Mouse (Mus musculus) thymus, postnatal 0 days (tissue): ENCODE measurements around the gene Lrrc7. TPM values are rescaled to one million over a fixed set of nuclear protein-coding genes. Genes with fewer than 3 reads are reported as not detected.

ENCODE experiments used
- DNase-seq: peaks from one replicate; pipeline ENCODE4 v3.0.0-alpha.2; 2015; ENCODE audit warnings: low spot score
- polyA plus RNA-seq: library from polyadenylated mRNA; unstranded; fragments of >200 nt; fragmentation: Nextera tagmentation; extraction: Ambion mirVana; gene quantifications from 2 replicates; pipeline ENCODE4 v1.2.1, GENCODE M21; 2015

Lrrc7 gene
- 0.03 TPM in 1 of 2 replicates, not detected in the other for polyA plus RNA-seq

- DNase-seq, result no peak
Measured at GRCm38 (mm10) chr3:158561987-158562360, at the start of gene Lrrc7. Gene Lrrc7 (minus strand): TSS chr3:158562221.

GRCm38 (mm10) chr3:158607065-158607464 is 45.0 kb upstream of the Lrrc7 start:
- DNase-seq, result no peak

- no peak for DNase-seq
Measured at GRCm38 (mm10) chr3:158605274-158605673, 43.3 kb upstream of the Lrrc7 start.

- no peak for DNase-seq
Measured at GRCm38 (mm10) chr3:158561256-158561986, 600 bp downstream of the Lrrc7 start.

GRCm38 (mm10) chr3:158560891-158561255 is 1.1 kb downstream of the Lrrc7 start:
- no peak for DNase-seq

- no peak for DNase-seq
Measured at GRCm38 (mm10) chr3:158559691-158560650, 2.0 kb downstream of the Lrrc7 start.

- no peak for DNase-seq
Measured at GRCm38 (mm10) chr3:158559131-158559658, 2.8 kb downstream of the Lrrc7 start.

- no peak for DNase-seq
Measured at GRCm38 (mm10) chr3:158558631-158559030, 3.4 kb downstream of the Lrrc7 start.

GRCm38 (mm10) chr3:158554280-158554679 is 7.7 kb downstream of the Lrrc7 start:
- no peak for DNase-seq

- no peak for DNase-seq
Measured at GRCm38 (mm10) chr3:158552105-158552504, 9.9 kb downstream of the Lrrc7 start.

- DNase-seq, result no peak
Measured at GRCm38 (mm10) chr3:158543481-158543880, 18.5 kb downstream of the Lrrc7 start.

GRCm38 (mm10) chr3:158532859-158533258 is 29.2 kb downstream of the Lrrc7 start:
- DNase-seq, result no peak

- no peak for DNase-seq
Measured at GRCm38 (mm10) chr3:158528471-158528870, 33.5 kb downstream of the Lrrc7 start.

- no peak for DNase-seq
Measured at GRCm38 (mm10) chr3:158493730-158494129, 68.3 kb downstream of the Lrrc7 start.

- no peak for DNase-seq
Measured at GRCm38 (mm10) chr3:158479677-158480076, 82.3 kb downstream of the Lrrc7 start.

- DNase-seq, result no peak
Measured at GRCm38 (mm10) chr3:158400600-158400999, 161.4 kb downstream of the Lrrc7 start.

- DNase-seq, result no peak
Measured at GRCm38 (mm10) chr3:158391534-158391933, 170.5 kb downstream of the Lrrc7 start.

GRCm38 (mm10) chr3:158388076-158388454 is 174.0 kb downstream of the Lrrc7 start:
- DNase-seq, result no peak

- no peak for DNase-seq
Measured at GRCm38 (mm10) chr3:158387413-158388075, 174.5 kb downstream of the Lrrc7 start.

- DNase-seq, result no peak
Measured at GRCm38 (mm10) chr3:158386848-158387247, 175.2 kb downstream of the Lrrc7 start.

- DNase-seq, result no peak
Measured at GRCm38 (mm10) chr3:158375885-158376284, 186.1 kb downstream of the Lrrc7 start.

- no peak for DNase-seq
Measured at GRCm38 (mm10) chr3:158369169-158369568, 192.9 kb downstream of the Lrrc7 start.
